Mouse (Mus musculus) kidney, embryonic 15.5 days (tissue): ENCODE results near the gene Mnd1. TPM values are rescaled to one million over a fixed set of nuclear protein-coding genes. Genes with fewer than 3 reads are reported as not detected.

Experiments
- ATAC-seq: fragments of 200-750 bp; cut with Nextera tagmentation; replicated peaks from 2 replicates; pipeline ENCODE4 v1.8.0; 2017; ENCODE audit warnings: moderate TSS enrichment; ENCODE audit not compliant: low FRiP score
- H3K27ac ChIP-seq: fragments of 300-500 bp; sonication (generic); 2 replicates; pipeline ENCODE4 v1.5.1; 2015; ENCODE audit warnings: mild to moderate bottlenecking, inconsistent platforms
- H3K27me3 ChIP-seq: fragments of 300-500 bp; sonication (generic); 2 replicates; pipeline ENCODE4 v1.6.1; 2015; ENCODE audit warnings: inconsistent platforms
- H3K36me3 ChIP-seq: fragments of 300-500 bp; sonication (generic); 2 replicates; pipeline ENCODE4 v1.6.1; 2015; ENCODE audit warnings: inconsistent platforms
- H3K4me1 ChIP-seq: fragments of 300-500 bp; sonication (generic); 2 replicates; pipeline ENCODE4 v1.6.1; 2015; ENCODE audit warnings: inconsistent platforms
- H3K4me2 ChIP-seq: fragments of 300-500 bp; sonication (generic); 2 replicates; pipeline ENCODE4 v1.6.1; 2015; ENCODE audit warnings: moderate library complexity, mild to moderate bottlenecking, inconsistent platforms
- H3K4me3 ChIP-seq: fragments of 300-500 bp; sonication (generic); replicated peaks from 2 replicates; pipeline ENCODE4 v1.5.1; 2015; ENCODE audit warnings: mild to moderate bottlenecking, inconsistent platforms
- H3K9ac ChIP-seq: fragments of 300-500 bp; sonication (generic); 2 replicates; pipeline ENCODE4 v1.6.1; 2015; ENCODE audit warnings: mild to moderate bottlenecking, inconsistent platforms
- H3K9me3 ChIP-seq: fragments of 300-500 bp; sonication (generic); replicated peaks from 2 replicates; pipeline ENCODE4 v1.6.1; 2016; ENCODE audit warnings: inconsistent platforms
- WGBS: fragments of 180-500 bp; shearing (Covaris S2); methylation state at CpG from one replicate; pipeline ENCODE4 v1.1.7; 2015; ENCODE audit warnings: mixed read lengths; 5-methylcytosine and 5-hydroxymethylcytosine counted together
- polyA plus RNA-seq: library from polyadenylated mRNA; unstranded; fragments of >200 nt; fragmentation: Nextera tagmentation; extraction: Ambion mirVana; gene quantifications from 2 replicates; pipeline ENCODE4 v1.2.1, GENCODE M21; 2015

Mnd1 gene
- polyA plus RNA-seq, 1 experiment from 2014 or later: 17.5 TPM

GRCm38 (mm10) chr3:84061523-84062453 lies 93.8 kb downstream of the Mnd1 start:
- H3K4me2 ChIP-seq: no peak overlapping the region
- no peak overlapping the region for H3K9ac ChIP-seq
- H3K27ac ChIP-seq: no peak overlapping the region
- WGBS: 68% methylated on average over 13 of the region's 13 CpGs
- H3K4me3 ChIP-seq: no peak overlapping the region
- peaks cover 13% of the 10 kb centered on the region for H3K4me1 ChIP-seq
- ATAC-seq: 0 out of 2 replicates have a peak, but pooled peaks have one; percentile 36
- no peaks in the 10 kb centered on the region for H3K9me3 ChIP-seq
- H3K27me3 ChIP-seq: no peaks in the 10 kb centered on the region
- no peaks in the 10 kb centered on the region for H3K36me3 ChIP-seq

DNA sequence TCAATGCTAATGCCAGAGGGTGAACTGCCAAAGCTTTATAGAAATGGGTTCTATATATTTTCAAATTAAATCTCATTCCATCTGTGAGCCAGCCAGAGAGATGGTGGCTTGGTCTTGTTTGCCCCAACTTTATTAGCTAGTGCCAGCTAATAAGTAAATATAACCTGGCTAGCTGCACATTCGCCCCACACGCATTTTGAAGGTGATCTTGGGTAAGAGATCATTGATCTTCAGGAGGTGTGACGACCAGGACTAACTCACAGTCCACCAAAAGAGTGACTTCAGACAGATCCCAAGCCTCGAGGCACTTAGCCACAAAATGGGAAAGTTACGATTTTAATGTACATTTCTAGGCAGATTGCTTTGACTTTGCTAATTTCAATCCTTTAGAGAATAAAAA lies 94.6 kb downstream of the Mnd1 start:
- no peaks in the 10 kb centered on the region for H3K36me3 ChIP-seq
- peaks cover 13% of the 10 kb centered on the region for H3K4me1 ChIP-seq
- H3K27ac ChIP-seq: no peak overlapping the region
- WGBS: 81% methylated on average over 5 of the region's 5 CpGs
- H3K9me3 ChIP-seq: no peaks in the 10 kb centered on the region
- no peak overlapping the region for H3K9ac ChIP-seq
- H3K4me2 ChIP-seq: no peak overlapping the region
- no peak for ATAC-seq
- H3K27me3 ChIP-seq: no peaks in the 10 kb centered on the region
- no peak overlapping the region for H3K4me3 ChIP-seq

GRCm38 (mm10) chr3:84060128-84060527 lies 95.5 kb downstream of the Mnd1 start:
- 20% methylated on average over 4 of the region's 4 CpGs for WGBS
- Histone ChIP-seq H3K27ac (no peak overlapping the region), H3K9me3 (no peaks in the 10 kb centered on the region), H3K4me2 (no peak overlapping the region), H3K36me3 (no peaks in the 10 kb centered on the region), H3K4me1 (peaks cover 13% of the 10 kb centered on the region), H3K27me3 (no peaks in the 10 kb centered on the region), H3K4me3 (no peak overlapping the region), H3K9ac (no peak overlapping the region)
- ATAC-seq: no peak

- Histone ChIP-seq H3K4me3 (no peak overlapping the region), H3K27me3 (no peaks in the 10 kb centered on the region), H3K36me3 (no peaks in the 10 kb centered on the region), H3K4me1 (peaks cover 13% of the 10 kb centered on the region), H3K27ac (no peak overlapping the region), H3K4me2 (0 out of 2 replicates have a peak overlapping the region, but pooled peaks have one; percentile 21), H3K9ac (no peak overlapping the region), H3K9me3 (no peaks in the 10 kb centered on the region)
- no peak for ATAC-seq
- 33% methylated on average over 4 of the region's 4 CpGs for WGBS
Measured at GRCm38 (mm10) chr3:84059676-84060075, 95.9 kb downstream of the Mnd1 start.

DNA sequence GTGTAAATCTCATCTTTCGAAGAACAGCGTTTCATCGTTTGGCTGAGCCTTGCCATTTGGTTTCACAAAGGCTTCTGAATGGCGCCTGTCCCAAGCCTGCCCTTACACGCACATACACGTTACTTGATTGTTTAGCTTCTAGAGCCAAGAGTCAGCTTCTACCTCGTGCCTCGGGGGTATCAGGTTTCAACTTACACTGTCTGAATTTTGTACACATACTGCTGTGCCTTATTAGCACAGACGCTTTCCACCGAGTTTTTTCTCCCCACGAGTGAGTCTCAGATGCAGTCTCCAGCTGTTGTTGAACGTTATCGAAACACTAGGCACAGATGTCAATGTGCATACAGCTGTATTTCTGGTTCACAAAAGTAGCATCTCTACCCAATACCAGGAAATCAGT lies 96.3 kb downstream of the Mnd1 start:
- whole genome bisulfite sequencing: 25% methylated on average over 13 of the region's 13 CpGs
- Histone ChIP-seq H3K36me3 (no peaks in the 10 kb centered on the region), H3K27ac (no peak overlapping the region), H3K4me1 (peaks cover 13% of the 10 kb centered on the region), H3K27me3 (no peaks in the 10 kb centered on the region), H3K4me2 (peak overlapping the region; percentile 21; the same call in 1 of the 2 replicates), H3K4me3 (no peak overlapping the region), H3K9me3 (no peaks in the 10 kb centered on the region), H3K9ac (no peak overlapping the region)
- ATAC-seq: no peak

GRCm38 (mm10) chr3:84048729-84049175 lies 106.8 kb downstream of the Mnd1 start:
- Histone ChIP-seq H3K4me1 (0 out of 2 replicates have a peak, but pooled peaks cover 9% of the 10 kb centered on the region), H3K4me2 (peak overlapping the region; percentile 28), H3K27ac (no peak overlapping the region), H3K9me3 (no peaks in the 10 kb centered on the region), H3K4me3 (no peak overlapping the region), H3K27me3 (no peaks in the 10 kb centered on the region), H3K9ac (no peak overlapping the region), H3K36me3 (no peaks in the 10 kb centered on the region)
- 16% methylated on average over 9 of the region's 9 CpGs for WGBS
- peak; percentile 78 for ATAC-seq

DNA sequence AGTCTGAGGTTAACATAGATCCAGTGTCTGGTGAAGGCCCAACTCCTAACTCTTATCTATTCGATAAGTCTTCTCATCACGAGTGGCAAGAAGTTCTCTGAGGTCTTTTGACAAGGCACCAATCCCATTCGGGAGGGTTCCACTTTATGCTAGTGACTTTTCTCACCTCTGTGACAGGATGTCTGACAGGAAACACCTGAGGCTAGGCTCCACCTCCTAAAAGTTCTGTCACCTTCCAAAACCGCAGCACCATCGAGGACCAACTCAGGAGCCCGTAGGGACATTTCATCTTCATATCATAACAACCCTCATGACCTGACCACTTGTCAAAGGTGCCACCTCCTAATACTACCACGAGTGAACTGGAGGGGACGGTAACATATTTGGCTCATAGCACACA lies 109.4 kb downstream of the Mnd1 start:
- WGBS: 86% methylated on average over 8 of the region's 8 CpGs
- Histone ChIP-seq H3K9ac (no peak overlapping the region), H3K4me3 (no peak overlapping the region), H3K27ac (no peak overlapping the region), H3K4me2 (no peak overlapping the region), H3K27me3 (no peaks in the 10 kb centered on the region), H3K4me1 (0 out of 2 replicates have a peak, but pooled peaks cover 9% of the 10 kb centered on the region), H3K9me3 (no peaks in the 10 kb centered on the region), H3K36me3 (no peaks in the 10 kb centered on the region)
- ATAC-seq: no peak

DNA sequence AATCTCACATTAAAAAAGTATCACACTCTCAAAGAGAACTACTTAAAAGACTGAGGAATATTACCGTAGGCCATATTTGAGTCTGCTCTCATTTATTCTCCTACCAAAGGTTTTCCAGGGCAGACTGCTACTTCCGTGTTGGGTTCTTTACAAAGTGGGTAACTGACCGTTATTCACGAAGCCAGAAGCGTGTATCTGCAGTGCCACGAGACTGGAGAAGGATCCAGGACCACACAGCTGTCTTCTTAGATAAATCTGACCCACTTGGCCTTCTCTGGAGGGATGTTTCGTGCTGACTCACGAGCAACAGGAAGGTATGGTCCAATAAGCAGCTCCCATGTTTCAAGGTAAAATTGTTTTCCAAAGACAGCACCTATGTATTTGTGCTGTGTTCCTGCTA lies 113.8 kb downstream of the Mnd1 start:
- no peak for ATAC-seq
- Histone ChIP-seq H3K4me2 (no peak overlapping the region), H3K9ac (no peak overlapping the region), H3K27ac (no peak overlapping the region), H3K9me3 (no peaks in the 10 kb centered on the region), H3K27me3 (no peaks in the 10 kb centered on the region), H3K4me1 (peaks cover 25% of the 10 kb centered on the region), H3K4me3 (no peak overlapping the region), H3K36me3 (0 out of 2 replicates have a peak, but pooled peaks cover 4% of the 10 kb centered on the region)
- WGBS: 85% methylated on average over 8 of the region's 8 CpGs

- H3K9me3 ChIP-seq: no peaks in the 10 kb centered on the region
- H3K27me3 ChIP-seq: no peaks in the 10 kb centered on the region
- H3K4me3 ChIP-seq: peak overlapping the region; percentile 94
- 2% methylated on average over 23 of the region's 23 CpGs for WGBS
- peak overlapping the region; percentile 94 for H3K27ac ChIP-seq
- peak overlapping the region; percentile 93 for H3K9ac ChIP-seq
- H3K36me3 ChIP-seq: 0 out of 2 replicates have a peak, but pooled peaks cover 4% of the 10 kb centered on the region
- peak; percentile 60 for ATAC-seq
- peak overlapping the region; percentile 98 for H3K4me2 ChIP-seq
- H3K4me1 ChIP-seq: peaks cover 25% of the 10 kb centered on the region
Measured at GRCm38 (mm10) chr3:84040476-84041082, 115.0 kb downstream of the Mnd1 start.

DNA sequence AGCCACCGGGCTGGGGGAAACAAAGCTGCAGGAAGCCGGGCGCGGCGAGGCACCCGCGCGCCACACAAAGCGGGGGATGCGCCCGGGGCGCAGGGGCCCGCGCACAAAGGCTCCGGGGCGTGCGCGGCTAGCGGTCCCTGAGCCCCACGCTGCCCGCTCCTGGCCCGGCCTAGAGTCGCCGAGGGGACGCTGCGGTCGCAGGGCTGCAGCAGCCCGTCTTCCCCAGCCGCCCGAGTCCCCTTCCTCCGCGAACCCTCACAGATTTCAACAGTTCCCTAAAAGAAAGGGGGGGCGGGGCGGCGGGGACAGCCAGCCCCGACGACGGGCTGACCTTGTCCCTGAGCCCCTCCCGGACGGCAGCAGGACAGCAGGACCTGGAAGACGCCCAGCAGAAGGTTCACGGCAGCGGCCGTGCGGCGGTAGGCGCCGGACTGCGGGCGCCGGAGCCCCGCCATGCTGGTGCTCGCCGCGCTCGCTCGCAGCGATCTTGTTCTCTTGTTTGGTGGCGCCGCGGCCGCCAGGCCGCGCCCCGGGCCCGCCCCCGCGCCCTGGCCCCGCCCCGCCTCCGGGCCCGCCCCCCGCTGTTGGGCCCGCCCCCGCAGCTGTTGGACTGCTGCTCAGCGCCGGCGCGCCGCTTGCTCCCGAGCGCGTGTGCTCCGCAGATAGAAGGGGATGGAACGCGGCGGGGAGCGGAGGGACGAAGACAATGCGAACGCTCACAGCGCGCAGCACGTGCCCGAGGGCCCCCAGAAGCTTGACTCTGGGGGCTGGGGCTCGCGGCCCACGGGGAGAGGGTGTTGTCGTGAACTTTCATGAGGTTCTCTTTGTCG lies 115.7 kb downstream of the Mnd1 start, which contains the start of gene Tmem131l:
Tmem131l (minus strand) TSS at position 530 of the 830 bp plus-strand sequence.
- peak; percentile 94 for ATAC-seq
- Histone ChIP-seq H3K4me2 (peak within 1 kb of the TSS; percentile 98), H3K4me1 (peaks cover 25% of the 10 kb centered on the region), H3K9me3 (no peaks in the 10 kb centered on the region), H3K9ac (peak within 1 kb of the TSS; percentile 93), H3K4me3 (peak within 1 kb of the TSS; percentile 94), H3K27ac (peak within 1 kb of the TSS; percentile 94), H3K36me3 (0 out of 2 replicates have a peak, but pooled peaks cover 7% of the 10 kb centered on the region), H3K27me3 (no peaks in the 10 kb centered on the region)
- under 1% methylated on average over 83 of the region's 100 CpGs for WGBS

GRCm38 (mm10) chr3:84038981-84039645 lies 116.5 kb downstream of the Mnd1 start:
- peak overlapping the region; percentile 93 for H3K9ac ChIP-seq
- WGBS: under 1% methylated on average over 42 of the region's 42 CpGs
- peak overlapping the region; percentile 98 for H3K4me2 ChIP-seq
- H3K4me1 ChIP-seq: peaks cover 28% of the 10 kb centered on the region
- H3K27ac ChIP-seq: peak overlapping the region; percentile 94
- H3K9me3 ChIP-seq: no peaks in the 10 kb centered on the region
- H3K36me3 ChIP-seq: 0 out of 2 replicates have a peak, but pooled peaks cover 7% of the 10 kb centered on the region
- no peaks in the 10 kb centered on the region for H3K27me3 ChIP-seq
- peak overlapping the region; percentile 94 for H3K4me3 ChIP-seq
- ATAC-seq: peak; percentile 53
